ENCODE assay signal across 22 mouse cellular contexts in genomic region chr6:87236061-87236460, GRCm38 (mm10).
A peak's percentile ranks its signal among the peaks of the same experiment; 100 is the strongest.
DNase-seq lines count a peak whose midpoint lies in the region; ATAC-seq and TF ChIP-seq lines count a peak whose summit lies in the region.
"Had no signal": no experiment of that assay in that cellular context is flagged by ENCODE, and none has a peak within 500 bp of the region (broad histone marks: within the 10 kb centered on the region; RNA-seq: fewer than 3 reads in every experiment).

No protein-coding gene starts in this region.

- ATAC-seq in neural tube, embryonic 13.5 days (ENCODE audit: low read depth), result peak; percentile 61; the same call in 1 of the 2 replicates
- no peak for ATAC-seq in neural tube, embryonic 15.5 days (ENCODE audit: low FRiP score)
- no peak for ATAC-seq in stomach, postnatal 0 days (ENCODE audit: low FRiP score, low TSS enrichment)
- ATAC-seq: Patski had no signal

- no peaks in the 10 kb centered on the region for H3K9me3 ChIP-seq in neural tube, embryonic 13.5 days
- no peaks in the 10 kb centered on the region for H3K9me3 ChIP-seq in neural tube, embryonic 15.5 days (replicated peaks)
- no peaks in the 10 kb centered on the region for H3K9me3 ChIP-seq in stomach, postnatal 0 days (ENCODE audit: control insufficient read depth, low read length)
- H3K9me3 ChIP-seq: forebrain, embryonic 10.5 days; neural tube, embryonic 12.5 days had no signal

- H3K4me2 ChIP-seq in neural tube, embryonic 13.5 days, result no peak overlapping the region
- no peak overlapping the region for H3K4me2 ChIP-seq in neural tube, embryonic 15.5 days
- no peak overlapping the region for H3K4me2 ChIP-seq in stomach, postnatal 0 days (replicated peaks; ENCODE audit: low read depth)
- H3K4me2 ChIP-seq: lung, embryonic 14.5 days; neural tube, embryonic 12.5 days had no signal

- TF ChIP-seq CTCF in layer of hippocampus, adult 2 months (conservative IDR thresholded peaks at IDR 0.05), result peak; percentile 23
- TF ChIP-seq CTCF in stomach, postnatal 0 days (IDR thresholded peaks at IDR 0.05; ENCODE audit: low read depth), result peak; percentile 44

- peaks cover 14% of the 10 kb centered on the region for H3K4me1 ChIP-seq in neural tube, embryonic 13.5 days (replicated peaks)
- peaks cover 18% of the 10 kb centered on the region for H3K4me1 ChIP-seq in neural tube, embryonic 15.5 days
- no peaks in the 10 kb centered on the region for H3K4me1 ChIP-seq in stomach, postnatal 0 days (replicated peaks; ENCODE audit: control insufficient read depth, insufficient read depth)
- H3K4me1 ChIP-seq: neural tube, embryonic 12.5 days had no signal

- H3K9ac ChIP-seq in neural tube, embryonic 13.5 days, result no peak overlapping the region
- no peak overlapping the region for H3K9ac ChIP-seq in neural tube, embryonic 15.5 days (replicated peaks)
- no peak overlapping the region for H3K9ac ChIP-seq in stomach, postnatal 0 days (ENCODE audit: low read length)
- H3K9ac ChIP-seq: lung, embryonic 14.5 days; neural tube, embryonic 12.5 days had no signal

- H3K4me3 ChIP-seq in layer of hippocampus, adult 2 months, result no peak overlapping the region
- H3K4me3 ChIP-seq in neural tube, embryonic 13.5 days, result no peak overlapping the region
- H3K4me3 ChIP-seq in neural tube, embryonic 15.5 days (replicated peaks), result no peak overlapping the region
- H3K4me3 ChIP-seq in stomach, postnatal 0 days (ENCODE audit: low read depth, low read length), result no peak overlapping the region
- H3K4me3 ChIP-seq: forebrain, embryonic 10.5 days; heart, adult 2 months; neural tube, embryonic 12.5 days had no signal

- 0 out of 2 replicates have a peak, but pooled peaks cover 3% of the 10 kb centered on the region for H3K36me3 ChIP-seq in neural tube, embryonic 13.5 days
- H3K36me3 ChIP-seq in neural tube, embryonic 15.5 days, result peaks cover 9% of the 10 kb centered on the region
- H3K36me3 ChIP-seq in stomach, postnatal 0 days (ENCODE audit: control insufficient read depth, insufficient read depth, low read length), result no peaks in the 10 kb centered on the region; the same call in 1 of the 2 replicates

- H3K27ac ChIP-seq in layer of hippocampus, adult 2 months, result no peak overlapping the region
- no peak overlapping the region for H3K27ac ChIP-seq in neural tube, embryonic 13.5 days (replicated peaks)
- H3K27ac ChIP-seq in neural tube, embryonic 15.5 days (replicated peaks), result no peak overlapping the region
- H3K27ac ChIP-seq in stomach, postnatal 0 days (replicated peaks), result 0 out of 2 replicates have a peak overlapping the region, but pooled peaks have one; percentile 18
- H3K27ac ChIP-seq: forebrain, embryonic 10.5 days; heart, adult 2 months; neural tube, embryonic 12.5 days had no signal

- no peak for TF ChIP-seq EP300 in stomach, postnatal 0 days (optimal IDR thresholded peaks at IDR 0.05)

- 28% methylated on average over 8 of the region's 8 CpGs for WGBS in neural tube, embryonic 13.5 days
- WGBS in neural tube, embryonic 15.5 days, result 20% methylated on average over 8 of the region's 8 CpGs
- 43% methylated on average over 8 of the region's 8 CpGs for WGBS in stomach, postnatal 0 days

- peak; percentile 33 for DNase-seq in embryo, embryonic 10 days (ENCODE audit: low spot score)
- no peak for DNase-seq in embryo, embryonic 9.5 days (ENCODE audit: extremely low spot score)
- no peak for DNase-seq in layer of hippocampus, adult 2 months (ENCODE audit: low spot score in 2 of 2)
- no peak for DNase-seq in layer of hippocampus, postnatal 36 days
- no peak for DNase-seq in stomach, postnatal 0 days (ENCODE audit: low spot score)
- DNase-seq in layer of hippocampus, adult 11-12 months (ENCODE audit: low spot score), result no peak
- DNase-seq: adrenal gland, postnatal 10 days; cerebellum, adult 9-10 months; gastrocnemius, postnatal 14 days; heart, adult 2 months; kidney, adult 8-10 months; kidney, postnatal 36 days; liver; lung, embryonic 14.5 days; spleen, adult 18-20 months; thymus, adult 18-20 months; thymus, postnatal 4 days had no signal

- H3K27me3 ChIP-seq in neural tube, embryonic 13.5 days, result no peaks in the 10 kb centered on the region
- H3K27me3 ChIP-seq in neural tube, embryonic 15.5 days (replicated peaks), result no peaks in the 10 kb centered on the region
- no peaks in the 10 kb centered on the region for H3K27me3 ChIP-seq in stomach, postnatal 0 days (ENCODE audit: control insufficient read depth, insufficient read depth, low read length)
- H3K27me3 ChIP-seq: neural tube, embryonic 12.5 days; Patski had no signal
